Mouse (Mus musculus) testis, adult 2 months (tissue): ENCODE data around the gene Ksr2. TPM values are rescaled to one million over a fixed set of nuclear protein-coding genes. Genes with fewer than 3 reads are reported as not detected.

Experiments
- H3K27ac ChIP-seq: fragments of 200-500 bp; 2 replicates; pipeline ENCODE4 v1.5.1; 2012; ENCODE audit warnings: low read depth, low read length; ENCODE audit not compliant: control insufficient read depth, insufficient read depth
- H3K27me3 ChIP-seq: fragments of 200-500 bp; 2 replicates; pipeline ENCODE4 v1.6.1; 2012; ENCODE audit warnings: mild to moderate bottlenecking, low read length, moderate library complexity; ENCODE audit not compliant: control insufficient read depth, insufficient read depth
- H3K36me3 ChIP-seq: fragments of 200-500 bp; 2 replicates; pipeline ENCODE4 v1.6.1; 2012; ENCODE audit warnings: mild to moderate bottlenecking, low read length; ENCODE audit not compliant: control insufficient read depth, insufficient read depth
- H3K4me1 ChIP-seq: fragments of 200-500 bp; 2 replicates; pipeline ENCODE4 v1.6.1; 2012; ENCODE audit warnings: low read length; ENCODE audit not compliant: control insufficient read depth, insufficient read depth
- H3K4me3 ChIP-seq: fragments of 200-500 bp; 2 replicates; pipeline ENCODE4 v1.5.1; 2012; ENCODE audit warnings: low read depth, mild to moderate bottlenecking, low read length, moderate library complexity, mixed read lengths; ENCODE audit not compliant: control insufficient read depth
- CTCF ChIP-seq: fragments of 200-500 bp; IDR thresholded peaks from 2 replicates; pipeline ENCODE4 v1.5.1; 2012; ENCODE audit warnings: low read depth, mild to moderate bottlenecking, inconsistent platforms, low read length, moderate library complexity; ENCODE audit not compliant: control insufficient read depth, insufficient read depth, insufficient replicate concordance
- POLR2A ChIP-seq: fragments of 200-500 bp; IDR thresholded peaks from 2 replicates; pipeline ENCODE4 v1.6.1; 2012; ENCODE audit warnings: low read depth, mild to moderate bottlenecking, inconsistent platforms, low read length, moderate library complexity; ENCODE audit not compliant: control insufficient read depth
- polyA plus RNA-seq: library from polyadenylated mRNA; depleted of rRNA; stranded (reverse); fragments of >200 nt; gene quantifications from 2 replicates; pipeline ENCODE4 v1.2.3, GENCODE M21; 2012

Gene Ksr2
- polyA plus RNA-seq, 1 experiment, result 2.0 TPM

- H3K27ac ChIP-seq, result no peak overlapping the region
- peaks cover 3% of the 10 kb centered on the region; the same call in 1 of the 2 replicates for H3K4me1 ChIP-seq
- no peaks in the 10 kb centered on the region for H3K27me3 ChIP-seq
- peak overlapping the region; percentile 64 for H3K4me3 ChIP-seq
- H3K36me3 ChIP-seq, result no peaks in the 10 kb centered on the region
- TF ChIP-seq POLR2A (no peak), CTCF (no peak)
These were observed 367.4 kb downstream of the Ksr2 start for GRCm38 (mm10) chr5:117781178-117781577.

GRCm38 (mm10) chr5:117790071-117790470 is 376.3 kb downstream of the Ksr2 start:
- no peaks in the 10 kb centered on the region for H3K36me3 ChIP-seq
- no peak overlapping the region for H3K4me3 ChIP-seq
- no peaks in the 10 kb centered on the region for H3K4me1 ChIP-seq
- no peaks in the 10 kb centered on the region for H3K27me3 ChIP-seq
- no peak for TF ChIP-seq CTCF
- no peak overlapping the region for H3K27ac ChIP-seq

GRCm38 (mm10) chr5:117791875-117792274 is 378.1 kb downstream of the Ksr2 start:
- no peaks in the 10 kb centered on the region for H3K4me1 ChIP-seq
- H3K27ac ChIP-seq, result no peak overlapping the region
- H3K27me3 ChIP-seq, result no peaks in the 10 kb centered on the region
- H3K36me3 ChIP-seq, result no peaks in the 10 kb centered on the region
- no peak overlapping the region for H3K4me3 ChIP-seq
- TF ChIP-seq POLR2A (no peak), CTCF (no peak)

- Histone ChIP-seq H3K27me3 (no peaks in the 10 kb centered on the region), H3K36me3 (no peaks in the 10 kb centered on the region), H3K4me3 (no peak overlapping the region), H3K27ac (no peak overlapping the region), H3K4me1 (no peaks in the 10 kb centered on the region)
- TF ChIP-seq POLR2A (no peak), CTCF (no peak)
These were observed 387.0 kb downstream of the Ksr2 start for GRCm38 (mm10) chr5:117800849-117801248.

- Histone ChIP-seq H3K27ac (no peak overlapping the region), H3K4me1 (no peaks in the 10 kb centered on the region), H3K36me3 (no peaks in the 10 kb centered on the region), H3K4me3 (no peak overlapping the region), H3K27me3 (no peaks in the 10 kb centered on the region)
- TF ChIP-seq POLR2A, result no peak
- TF ChIP-seq CTCF, result no peak
These were observed 388.3 kb downstream of the Ksr2 start for GRCm38 (mm10) chr5:117802071-117802521.

- Histone ChIP-seq H3K27me3 (no peaks in the 10 kb centered on the region), H3K36me3 (no peaks in the 10 kb centered on the region), H3K4me3 (no peak overlapping the region), H3K27ac (no peak overlapping the region), H3K4me1 (no peaks in the 10 kb centered on the region)
- no peak for TF ChIP-seq CTCF
- no peak for TF ChIP-seq POLR2A
These were observed 389.8 kb downstream of the Ksr2 start for GRCm38 (mm10) chr5:117803551-117803950.

- Histone ChIP-seq H3K27ac (no peak overlapping the region), H3K27me3 (no peaks in the 10 kb centered on the region), H3K4me3 (no peak overlapping the region), H3K36me3 (no peaks in the 10 kb centered on the region), H3K4me1 (no peaks in the 10 kb centered on the region; the same call in 1 of the 2 replicates)
- no peak for TF ChIP-seq POLR2A
- TF ChIP-seq CTCF, result no peak
These were observed 397.1 kb downstream of the Ksr2 start for GRCm38 (mm10) chr5:117810930-117811329.

- no peak overlapping the region for H3K27ac ChIP-seq
- H3K36me3 ChIP-seq, result no peaks in the 10 kb centered on the region
- no peak overlapping the region for H3K4me3 ChIP-seq
- H3K4me1 ChIP-seq, result no peaks in the 10 kb centered on the region; the same call in 1 of the 2 replicates
- no peaks in the 10 kb centered on the region for H3K27me3 ChIP-seq
- TF ChIP-seq CTCF (no peak), POLR2A (no peak)
These were observed 405.0 kb downstream of the Ksr2 start for GRCm38 (mm10) chr5:117818800-117819199.
